Mouse (Mus musculus): ENCODE measurements around the gene Sh3gl2.

The Sh3gl2 gene

GRCm38 (mm10) chr4:85669271-85669670 is 464.3 kb downstream of the Sh3gl2 start:
- no peak for DNase-seq

- DNase-seq, result no peak
Observed at GRCm38 (mm10) chr4:85669735-85670134, 464.8 kb downstream of the Sh3gl2 start.

DNA sequence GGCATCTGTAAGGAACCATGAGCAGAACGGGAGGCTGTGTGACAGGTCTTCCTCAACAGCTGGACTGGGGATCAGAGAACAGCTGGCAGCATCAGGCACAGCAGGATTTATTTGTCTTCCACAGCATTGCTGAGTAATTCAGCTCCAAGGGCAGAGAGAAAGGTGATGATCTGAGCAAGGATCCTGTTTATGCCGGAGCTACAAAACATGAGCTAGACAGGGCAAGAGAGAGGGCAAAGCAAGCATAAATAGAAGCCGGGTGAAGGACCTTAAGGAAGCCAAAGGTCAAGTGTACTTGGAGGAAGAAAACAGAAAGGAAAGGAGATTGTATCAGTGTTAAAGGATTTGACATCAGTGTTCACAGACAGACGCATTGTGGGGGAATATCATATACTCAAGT is 467.4 kb downstream of the Sh3gl2 start:
- DNase-seq, result no peak

DNA sequence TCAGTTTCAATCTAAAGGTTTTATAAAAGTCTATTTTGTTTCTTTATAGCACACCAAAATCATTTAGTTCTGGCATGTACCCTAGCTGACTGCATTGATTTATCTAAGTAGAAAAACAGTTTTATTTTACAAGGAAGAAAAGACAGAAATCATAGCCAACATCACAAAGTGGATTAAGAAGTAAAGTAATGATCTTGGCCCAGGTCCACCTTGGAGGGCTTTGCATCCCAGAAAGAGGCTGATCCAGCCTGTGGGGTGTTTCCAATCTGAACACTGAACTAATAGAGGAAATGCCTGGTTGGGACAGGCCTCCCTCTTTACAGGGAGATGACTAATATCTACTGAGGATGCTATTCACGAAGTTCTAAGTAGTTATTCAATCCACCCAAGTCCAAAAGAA is 472.7 kb downstream of the Sh3gl2 start:
- DNase-seq, result no peak

DNA sequence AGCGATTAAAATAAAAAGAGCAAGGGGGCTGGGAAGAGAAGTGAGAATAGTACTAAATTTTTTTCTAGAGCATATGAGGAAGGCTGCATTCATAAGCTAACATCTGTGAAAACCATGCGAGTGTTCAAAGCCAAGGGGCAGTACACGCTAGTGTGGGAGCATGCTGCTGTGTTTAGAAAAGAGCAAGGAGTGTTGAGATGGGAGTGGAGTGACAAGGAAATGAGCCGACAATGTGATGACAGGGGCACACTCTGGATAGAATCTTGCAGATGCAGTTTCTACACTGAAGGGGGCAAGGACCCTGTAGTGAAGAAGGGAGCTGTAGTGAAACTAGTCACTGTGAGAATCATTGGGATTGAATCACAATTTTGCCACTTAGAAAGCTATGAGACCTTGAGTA is 481.2 kb downstream of the Sh3gl2 start:
- DNase-seq, result no peak

Measured in heart, adult 11 months (tissue).